In the genomic region with DNA sequence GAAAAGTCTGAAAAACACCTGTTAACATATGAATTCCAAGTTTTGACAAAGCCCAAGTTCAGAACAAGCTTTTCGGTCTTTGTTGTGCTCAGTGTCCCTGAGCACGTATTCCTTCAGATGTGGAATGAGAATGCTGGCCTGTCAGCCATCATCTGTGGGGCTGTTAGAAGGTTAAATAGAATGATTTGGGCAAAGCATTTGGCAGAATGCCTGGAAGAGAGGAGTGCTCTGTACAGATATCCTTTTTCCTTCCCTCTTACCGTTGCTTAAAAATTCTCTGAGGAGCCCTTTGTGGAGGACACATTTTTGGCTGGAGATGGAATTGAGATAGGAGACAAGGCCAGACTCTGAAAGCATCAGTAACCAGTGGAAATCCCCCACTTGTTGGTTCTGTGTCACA, we compare ENCODE assay signal across 18 mouse cellular contexts. TPM values are rescaled to one million over a fixed set of nuclear protein-coding genes. Genes with fewer than 3 reads are reported as not detected.
DNase-seq lines count a peak whose midpoint lies in the region; ATAC-seq and TF ChIP-seq lines count a peak whose summit lies in the region.
"Had no signal": no experiment of that assay in that cellular context is flagged by ENCODE, and none has a peak within 500 bp of the region (broad histone marks: within the 10 kb centered on the region; RNA-seq: fewer than 3 reads in every experiment).

No protein-coding gene starts in this region.

- no peak for TF ChIP-seq POLR2A in small intestine, adult 2 months (IDR thresholded peaks at IDR 0.05; ENCODE audit: low read depth, low read length)

- no peak overlapping the region for H3K27ac ChIP-seq in kidney, embryonic 16.5 days (ENCODE audit: low read length)
- H3K27ac ChIP-seq in small intestine, adult 2 months (ENCODE audit: insufficient read depth, low read depth, low read length): peak overlapping the region; percentile 36; the same call in 1 of the 2 replicates
- H3K27ac ChIP-seq: gastrocnemius, adult 2 months; heart, adult 2 months; layer of hippocampus, adult 2 months; liver, embryonic 12.5 days had no signal

- 64% methylated on average over 3 of the region's 3 CpGs for WGBS in kidney, embryonic 16.5 days
- 14% methylated on average over 3 of the region's 3 CpGs for WGBS in small intestine, adult 2 months

- H3K9ac ChIP-seq in kidney, embryonic 16.5 days (replicated peaks; ENCODE audit: low read length): no peak overlapping the region
- H3K9ac ChIP-seq: liver, embryonic 12.5 days had no signal

- no peaks in the 10 kb centered on the region for H3K27me3 ChIP-seq in kidney, embryonic 16.5 days (ENCODE audit: insufficient read depth, low read length)
- no peaks in the 10 kb centered on the region for H3K27me3 ChIP-seq in small intestine, adult 2 months (ENCODE audit: control insufficient read depth, insufficient read depth, low read length)
- H3K27me3 ChIP-seq: liver, embryonic 12.5 days had no signal

- no peaks in the 10 kb centered on the region for H3K4me1 ChIP-seq in kidney, embryonic 16.5 days (ENCODE audit: insufficient read depth, low read length)
- peaks cover 7% of the 10 kb centered on the region; the same call in 1 of the 2 replicates for H3K4me1 ChIP-seq in small intestine, adult 2 months (ENCODE audit: control insufficient read depth, insufficient read depth, insufficient read length, low read length)
- H3K4me1 ChIP-seq: liver, embryonic 12.5 days had no signal

- H3K4me2 ChIP-seq in kidney, embryonic 16.5 days (replicated peaks; ENCODE audit: low read depth, low read length): no peak overlapping the region
- H3K4me2 ChIP-seq: liver, embryonic 12.5 days had no signal

- DNase-seq in cerebellum, adult 9-11 months: peak; percentile 24
- no peak for DNase-seq in cerebellum, adult 11-12 months
- peak; percentile 36 for DNase-seq in kidney, adult 18-20 months
- peak; percentile 34 for DNase-seq in ovary, adult 18-20 months (ENCODE audit: low spot score)
- DNase-seq in ovary, postnatal 10 days (ENCODE audit: low spot score): no peak
- DNase-seq in layer of hippocampus, adult 18-20 months (ENCODE audit: low spot score in 2 of 2): no peak
- DNase-seq: cerebellum, adult 18-20 months; embryo, embryonic 11 days; gastrocnemius, adult 2 months; heart, adult 2 months; heart, postnatal 10 days had no signal

- no peak for TF ChIP-seq CTCF in small intestine, adult 2 months (IDR thresholded peaks at IDR 0.05; ENCODE audit: extremely low read depth, insufficient read length, insufficient replicate concordance, low read depth, low read length)

- no peaks in the 10 kb centered on the region for H3K36me3 ChIP-seq in kidney, embryonic 16.5 days (ENCODE audit: insufficient read depth, low read length)
- H3K36me3 ChIP-seq in small intestine, adult 2 months (ENCODE audit: control insufficient read depth, insufficient read depth, low read length): no peaks in the 10 kb centered on the region
- H3K36me3 ChIP-seq: liver, embryonic 12.5 days had no signal

- H3K9me3 ChIP-seq in kidney, embryonic 16.5 days (ENCODE audit: low read length): no peaks in the 10 kb centered on the region
- H3K9me3 ChIP-seq: liver, embryonic 12.5 days had no signal

- H3K4me3 ChIP-seq in kidney, embryonic 16.5 days (ENCODE audit: low read length): no peak overlapping the region
- no peak overlapping the region for H3K4me3 ChIP-seq in small intestine, adult 2 months (ENCODE audit: low read depth, low read length)
- H3K4me3 ChIP-seq: erythroblast, embryonic 14.5 days; gastrocnemius, adult 2 months; heart, adult 2 months; layer of hippocampus, adult 2 months; liver, embryonic 12.5 days had no signal

- no peak for ATAC-seq in kidney, embryonic 16.5 days (ENCODE audit: low FRiP score, low TSS enrichment)
- ATAC-seq: liver, embryonic 12.5 days; lung, postnatal 0 days had no signal

RNA-seq across cellular contexts. Expression of gene Slc13a1, which starts 2.6 kb away (rescaled TPM):
- 5.1 and 6.0 TPM in 2 replicates for polyA plus RNA-seq in kidney, embryonic 16.5 days (2015; fragmentation: Nextera tagmentation; extraction: Ambion mirVana)
- 6.1 and 117 TPM in 2 replicates for polyA plus RNA-seq in small intestine, adult 2 months (2012; rRNA removed)
- under 1 TPM; 0.10 to 0.33 TPM for total RNA-seq in layer of hippocampus, adult 18-20 months (2021)
- total RNA-seq: heart, adult 2 months; heart, postnatal 10 days; megakaryocyte-erythroid progenitor cell, adult 5-6 weeks had no signal
- polyA plus RNA-seq: erythroblast, embryonic 14.5 days; heart, adult 2 months; liver, embryonic 12.5 days; lung, postnatal 0 days had no signal

Comparison
In these comparisons a context has a peak if more than half of its experiments do, and no peak if none do; other contexts are left out.
1. DNase-seq: peak in cerebellum, adult 9-11 months (single experiment), kidney, adult 18-20 months (single experiment) and ovary, adult 18-20 months (single experiment); none in cerebellum, adult 11-12 months (single experiment), ovary, postnatal 10 days (single experiment) and layer of hippocampus, adult 18-20 months (0 of 2).